Mouse (Mus musculus) mouse embryonic stem cell (cell line): Measurements from ENCODE around the gene Mafk.

Experiments
- in situ Hi-C, 2 experiments: fragments of 300-500 bp; cut with MboI; formaldehyde crosslinking; loops; 1 replicate in 1 of 2; 3 replicates in 1 of 2; pipeline ENCODE4 v1.14.3; 2019 to 2020; ENCODE audit warnings: low sequenced_read_pairs in 2 of 2, low pct_unique_long_range_greater_than_20kb in 1 of 2, mixed read lengths in 1 of 2; ENCODE audit not compliant: unreplicated experiment in 1 of 2

Gene Mafk

DNA sequence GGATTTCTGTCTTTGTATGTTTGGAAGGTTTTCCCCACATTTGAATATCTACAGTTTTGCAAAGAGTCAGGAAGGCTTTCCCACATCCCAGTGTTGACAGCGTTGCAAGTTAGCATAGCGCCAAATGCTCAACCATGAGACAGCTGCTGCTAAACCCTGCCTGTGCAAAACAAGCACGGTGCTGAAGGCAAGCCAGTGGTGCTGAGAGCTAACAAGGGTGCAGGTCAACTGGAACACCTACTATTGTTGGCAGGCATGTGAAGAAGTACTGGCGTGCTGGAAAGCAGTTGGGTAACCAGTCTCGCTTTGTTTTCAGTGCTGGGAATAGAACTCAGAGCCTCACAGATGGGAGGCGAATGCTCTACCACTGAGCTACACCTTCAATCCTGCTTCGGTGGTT lies 44.4 kb downstream of the Mafk start:
- in situ Hi-C loops, result loop anchor here in 1 of 2 experiments (25.0 kb wide), 2 partner anchors 452 to 577 kb away; partner anchors contain the start of gene Eif3b

DNA sequence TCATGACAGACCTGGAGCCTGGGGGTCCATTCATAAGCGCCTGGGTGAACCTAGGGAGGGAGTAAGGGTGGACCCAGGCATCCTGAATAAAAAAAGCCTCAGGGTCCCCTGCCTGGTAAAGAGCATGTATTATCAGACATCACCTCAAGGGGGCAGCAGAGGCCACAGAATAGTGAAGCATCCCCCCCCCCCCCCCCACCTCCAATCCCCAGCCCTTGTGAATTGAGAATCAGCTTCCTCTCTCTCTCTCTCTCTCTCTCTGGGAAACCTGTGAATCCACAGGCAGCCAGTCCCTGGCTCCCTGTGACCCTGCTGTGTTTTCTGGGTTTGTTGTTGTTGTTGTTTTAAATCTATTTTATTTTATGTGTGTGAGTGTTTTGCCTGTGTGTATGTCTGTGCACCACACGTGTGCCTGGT lies 47.2 kb downstream of the Mafk start:
- in situ Hi-C loops, result loop anchor here in 1 of 2 experiments (25.0 kb wide), 2 partner anchors 449 to 574 kb away; partner anchors contain the start of gene Eif3b

DNA sequence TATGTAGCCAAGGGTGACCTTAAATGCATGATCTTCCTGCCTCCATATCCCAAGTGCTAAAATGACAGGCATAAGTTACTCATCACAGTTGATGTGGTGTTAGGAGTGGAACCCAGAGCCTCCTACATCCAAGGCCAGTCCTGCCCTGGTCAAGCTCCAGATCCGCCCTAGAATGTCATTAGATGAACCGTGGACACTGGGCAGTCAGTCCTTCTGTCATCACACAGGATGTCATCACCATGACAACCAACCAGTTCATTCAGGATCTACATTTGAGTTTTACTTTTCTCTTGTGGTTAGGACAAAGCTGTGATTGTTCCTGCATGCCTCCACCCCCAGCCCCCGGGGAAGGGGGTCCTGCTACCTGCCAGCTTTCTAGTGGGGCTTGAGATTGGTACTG lies 47.8 kb downstream of the Mafk start:
- in situ Hi-C loops, result loop anchor here in 1 of 2 experiments (25.0 kb wide), 2 partner anchors 448 to 573 kb away; partner anchors contain the start of gene Eif3b

DNA sequence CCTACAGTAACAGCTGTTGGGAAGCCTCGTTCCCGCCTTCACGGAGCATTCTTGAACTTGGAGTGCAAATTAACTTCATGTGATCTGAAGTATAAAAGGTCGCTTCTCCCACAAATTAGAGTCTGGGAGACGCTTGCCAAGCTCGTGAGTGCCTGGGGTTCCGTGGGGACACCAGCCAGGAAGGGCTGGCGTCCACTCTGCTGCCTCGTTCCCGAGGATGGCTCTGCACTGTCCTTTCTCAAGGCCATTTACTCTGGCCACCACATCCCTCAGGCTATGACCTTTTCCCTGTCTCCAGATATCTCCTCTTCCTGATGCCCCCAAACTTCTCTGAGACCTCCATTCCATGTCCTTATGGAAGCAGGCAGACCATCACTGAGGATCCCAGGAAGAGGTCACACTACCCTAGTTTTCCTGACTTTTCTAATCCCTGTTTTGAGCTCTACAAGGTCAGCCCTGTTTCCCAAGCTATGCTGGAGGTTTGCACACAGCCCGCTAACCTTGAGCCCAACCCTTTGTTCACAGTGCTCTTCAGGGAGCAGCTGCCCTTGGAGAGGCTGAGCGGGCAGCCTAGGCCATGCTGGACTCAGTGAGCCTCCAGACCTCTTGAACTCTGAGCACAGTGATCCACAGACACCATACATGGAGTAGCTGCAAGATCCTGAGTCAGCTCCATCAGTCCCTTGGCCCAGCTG lies 58.5 kb downstream of the Mafk start:
- in situ Hi-C loops, result loop anchor here (5.0 to 25.0 kb wide), 3 partner anchors 73 to 563 kb away; partner anchors contain the start of gene Eif3b (in 1 of the 2)
